Mouse (Mus musculus): Measurements from ENCODE around the gene Kdf1.

Kdf1 gene

DNA sequence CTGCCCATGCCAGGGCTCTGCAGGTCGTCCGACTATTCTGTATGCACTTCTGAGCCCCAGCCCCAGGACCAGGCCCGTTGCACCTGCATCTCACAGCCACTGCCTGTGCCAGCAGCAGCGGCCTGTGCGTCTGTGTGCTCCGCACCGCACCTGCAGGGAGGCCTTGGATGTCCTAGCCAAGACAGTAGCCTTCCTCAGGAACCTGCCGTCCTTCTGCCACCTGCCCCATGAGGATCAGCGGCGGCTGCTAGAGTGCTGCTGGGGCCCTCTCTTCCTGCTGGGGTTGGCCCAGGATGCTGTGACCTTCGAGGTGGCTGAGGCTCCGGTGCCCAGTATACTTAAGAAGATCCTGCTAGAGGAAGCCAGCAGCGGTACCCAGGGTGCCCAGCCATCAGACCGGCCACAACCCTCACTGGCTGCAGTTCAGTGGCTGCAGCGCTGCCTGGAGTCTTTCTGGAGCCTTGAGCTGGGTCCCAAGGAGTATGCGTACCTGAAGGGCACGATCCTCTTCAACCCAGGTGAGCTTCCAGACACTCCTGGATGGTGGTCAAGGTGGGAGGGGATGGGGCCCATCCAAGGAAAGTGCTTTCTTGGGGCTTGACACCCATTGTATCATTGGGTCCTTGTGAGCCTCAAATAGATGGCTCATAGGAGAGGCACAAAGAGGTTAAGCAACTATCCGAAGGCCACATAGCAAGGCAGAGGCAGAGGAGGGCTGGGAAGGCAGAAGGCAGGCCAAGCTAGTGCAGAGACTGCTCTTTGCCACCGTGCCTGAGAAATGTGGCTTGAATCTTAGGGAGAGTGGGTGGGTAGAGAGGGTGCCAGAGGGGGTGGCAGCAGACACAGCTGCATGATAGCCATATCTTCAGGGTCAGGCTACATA is 34.9 kb downstream of the Kdf1 start:
- no peak for DNase-seq (ENCODE audit: low read depth, low spot score)

DNA sequence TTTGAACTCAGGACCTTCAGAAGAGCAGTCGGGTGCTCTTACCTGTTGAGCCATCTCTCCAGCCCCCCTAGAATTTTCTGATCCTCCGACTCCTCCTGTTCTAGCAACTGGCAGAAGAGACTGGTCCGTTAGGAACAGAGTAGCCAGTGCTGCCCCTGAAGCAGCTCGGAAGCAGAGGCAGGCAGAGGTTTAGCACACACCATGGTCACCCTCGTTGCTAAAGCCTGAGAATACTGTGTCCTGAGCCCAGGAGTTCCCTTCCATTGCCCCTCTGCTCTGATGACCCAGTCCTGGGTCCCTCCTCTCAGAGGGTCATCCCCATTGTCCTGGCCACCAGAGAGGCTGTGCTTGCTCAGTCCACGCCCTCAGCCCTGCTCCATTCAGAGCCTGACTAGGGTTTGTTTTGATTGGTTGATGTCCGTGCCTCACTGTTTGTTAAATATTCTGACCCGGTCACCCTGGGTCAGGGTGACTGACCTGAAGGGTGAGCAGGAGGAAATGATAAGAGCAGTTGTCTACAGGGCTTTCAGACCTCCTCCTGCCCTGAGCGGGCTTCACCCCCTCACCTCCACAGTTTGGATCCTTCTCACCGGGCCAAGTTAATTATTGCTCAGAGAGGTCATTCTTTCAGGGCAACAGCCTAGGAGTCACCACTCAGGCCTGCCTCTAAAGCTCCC is 38.4 kb downstream of the Kdf1 start:
- no peak for DNase-seq (ENCODE audit: low read depth, low spot score)

DNA sequence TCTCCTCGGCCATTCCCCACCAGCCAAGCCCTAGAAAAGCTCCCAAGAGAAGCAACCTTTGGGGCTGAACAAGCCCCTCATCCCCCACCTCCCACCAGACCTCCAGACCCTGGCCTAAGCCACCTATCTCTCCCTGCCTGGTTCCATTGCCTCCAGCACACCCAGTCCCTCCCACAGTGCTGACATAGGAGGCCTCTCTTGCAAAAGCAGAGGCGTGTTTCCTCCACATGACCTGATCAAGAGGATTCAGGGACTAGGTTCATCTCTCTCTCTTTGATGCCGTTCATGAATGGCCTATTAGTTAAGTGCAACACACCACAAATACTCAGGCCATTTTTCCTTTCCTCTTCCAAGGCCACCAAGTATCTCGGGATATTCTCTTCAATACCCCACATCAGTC is 41.1 kb downstream of the Kdf1 start:
- DNase-seq (ENCODE audit: low read depth, low spot score), result no peak

DNA sequence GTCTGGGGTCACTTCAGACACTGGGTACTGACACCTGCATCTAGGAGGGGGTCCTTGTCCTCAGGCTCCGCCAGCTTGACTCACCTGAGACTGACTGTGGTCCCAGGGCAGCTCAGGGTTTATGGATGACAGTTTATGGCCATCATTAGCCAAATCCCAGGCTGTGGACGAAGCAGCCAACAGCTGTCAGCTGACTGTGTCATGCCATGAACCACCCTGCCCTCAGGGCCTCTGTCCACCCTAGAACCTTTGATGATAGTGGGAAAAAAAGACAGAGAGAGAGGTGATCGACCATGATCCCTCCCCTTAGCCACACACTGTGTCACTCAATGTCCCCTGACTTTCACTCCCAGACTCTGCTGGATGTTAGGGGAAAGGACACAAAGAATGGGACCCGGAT is 42.9 kb downstream of the Kdf1 start:
- DNase-seq (ENCODE audit: low read depth, low spot score), result no peak

DNA sequence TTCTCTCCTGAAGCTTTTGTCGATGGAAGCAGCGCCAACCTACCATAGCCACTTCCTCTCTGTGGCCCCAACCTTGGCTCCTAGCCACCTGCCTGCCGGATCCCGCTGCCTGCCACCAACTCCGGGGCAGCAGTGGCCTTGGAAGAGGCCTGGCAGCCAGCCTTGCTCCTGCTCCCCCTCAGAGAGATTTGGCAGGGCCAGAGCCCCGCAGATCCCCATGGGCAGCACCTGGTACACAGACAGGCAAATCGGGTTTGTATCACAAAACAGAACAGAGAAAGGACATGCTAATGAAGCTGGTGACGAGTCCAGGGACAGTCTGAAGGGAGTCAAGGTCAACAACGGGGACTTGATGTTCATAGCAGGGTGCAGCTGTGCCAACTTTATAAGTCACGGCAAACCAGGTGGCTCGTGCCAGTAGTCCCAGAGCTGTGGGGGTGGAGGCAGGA is 44.4 kb downstream of the Kdf1 start:
- no peak for DNase-seq (ENCODE audit: low read depth, low spot score)

DNA sequence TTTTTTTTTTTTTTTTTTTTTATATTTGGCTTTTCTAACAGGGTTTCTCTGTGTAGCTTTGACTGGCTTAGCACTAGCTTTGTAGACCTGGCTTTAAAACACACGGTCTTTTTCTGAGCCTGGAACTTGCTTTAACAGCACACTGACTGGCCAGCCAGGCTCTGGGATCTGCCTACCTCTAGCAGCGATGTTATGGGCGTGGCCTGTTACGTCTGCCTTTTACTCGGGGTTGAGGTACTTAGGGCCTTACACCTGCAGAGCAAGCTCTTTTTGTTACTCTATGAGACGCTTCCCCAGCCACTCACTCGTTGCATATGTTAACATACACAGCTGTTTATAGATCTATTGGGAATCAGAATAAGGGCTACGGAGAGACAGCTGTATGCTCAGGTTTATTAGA is 48.5 kb downstream of the Kdf1 start:
- DNase-seq (ENCODE audit: low read depth, low spot score), result no peak

DNA sequence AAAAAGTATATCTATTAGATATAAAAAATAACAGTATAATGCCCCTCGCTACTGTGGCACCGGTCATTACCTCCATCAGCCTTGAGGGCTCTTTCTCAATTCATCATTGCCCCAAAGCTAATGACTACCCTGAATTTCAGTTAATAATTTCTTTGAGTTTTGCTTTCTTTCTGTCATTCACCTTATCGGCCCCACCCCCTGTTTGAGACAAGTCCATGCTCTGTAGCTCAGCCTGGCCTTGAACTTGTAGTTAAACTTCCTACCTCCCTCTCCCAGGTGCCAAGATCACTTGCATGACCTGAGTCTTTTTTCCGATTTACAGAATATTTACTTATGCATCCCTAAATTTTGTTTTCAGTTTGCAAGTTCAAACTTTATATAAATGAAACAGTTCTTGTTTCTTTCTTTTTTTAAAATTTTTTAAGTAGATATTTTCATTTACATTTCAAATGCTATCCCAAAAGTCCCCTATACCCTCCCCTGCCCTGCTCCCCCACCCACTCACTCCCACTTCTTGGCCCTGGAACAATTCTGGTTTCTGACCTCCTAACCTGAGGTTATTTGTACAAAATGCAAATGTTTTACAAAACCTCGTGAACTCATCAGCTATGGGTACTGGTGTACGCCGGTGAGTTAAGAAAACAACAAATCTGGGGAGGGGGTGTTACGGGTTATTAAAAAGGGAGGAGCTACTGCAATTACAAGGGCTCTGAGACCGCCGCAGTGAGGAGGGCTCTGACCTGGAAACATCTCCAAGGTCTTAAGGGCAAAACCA is 50.7 kb downstream of the Kdf1 start:
- DNase-seq (ENCODE audit: low read depth, low spot score), result no peak

DNA sequence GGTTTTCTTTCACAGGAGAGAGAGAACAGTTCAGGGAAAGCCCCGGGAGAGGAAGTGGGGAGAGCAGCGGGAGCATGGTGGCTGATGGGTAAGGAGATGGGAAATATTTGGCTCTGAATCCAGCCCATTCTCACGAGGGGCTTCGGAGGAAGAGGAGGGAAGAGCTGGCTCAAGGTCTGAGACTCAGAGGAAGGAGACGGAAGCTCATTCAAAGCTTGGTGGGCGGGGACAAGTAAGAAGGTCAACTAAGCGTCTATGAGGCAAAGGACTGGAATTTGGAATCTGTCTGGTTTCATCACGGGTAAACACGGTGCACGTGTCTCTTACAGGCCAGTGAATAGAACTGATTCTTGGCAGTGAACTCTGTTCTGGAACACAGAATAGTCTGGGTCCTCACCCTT is 51.3 kb downstream of the Kdf1 start:
- no peak for DNase-seq (ENCODE audit: low read depth, low spot score)

DNA sequence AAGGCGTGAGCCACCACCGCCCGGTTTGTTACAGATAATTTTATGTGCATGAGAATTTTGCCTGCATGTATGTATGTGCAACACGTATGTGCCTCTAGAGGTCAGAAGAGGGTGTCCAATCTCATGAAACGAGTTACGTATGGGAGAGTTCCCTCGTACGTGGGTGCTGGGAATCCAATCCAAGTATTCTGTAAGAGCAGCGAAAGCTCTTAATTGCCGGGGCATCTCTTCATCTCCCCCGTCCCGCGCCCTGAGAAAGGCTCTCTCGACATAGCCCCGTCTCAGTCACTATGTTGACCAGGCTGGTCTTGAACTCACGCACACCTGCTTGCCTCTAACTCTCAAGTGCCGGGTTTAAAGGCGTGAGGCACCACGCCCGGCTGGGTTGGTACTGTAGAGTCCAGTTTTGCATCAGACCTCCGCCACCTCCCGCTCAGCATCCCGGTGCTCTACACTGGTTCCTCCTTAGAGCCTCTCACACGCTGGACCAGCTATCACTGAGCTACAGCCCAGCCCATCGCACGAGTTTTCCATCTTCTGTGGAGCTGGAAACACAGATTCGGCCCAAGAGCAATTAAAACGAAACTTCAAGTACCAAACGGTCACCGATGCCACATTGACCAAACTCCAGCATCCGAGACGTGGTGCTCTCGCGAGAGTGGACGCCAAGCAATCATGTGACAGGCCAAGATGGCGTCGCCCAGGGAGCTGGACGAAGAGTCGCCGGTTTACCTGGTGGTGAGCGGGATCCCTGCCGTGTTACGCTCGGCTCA is 55.5 kb downstream of the Kdf1 start, which contains the start of gene Gpatch3:
Gpatch3 (plus strand) TSS at position 676 of the 773 bp plus-strand sequence.
- peak; percentile 88 for DNase-seq (ENCODE audit: low read depth, low spot score)

DNA sequence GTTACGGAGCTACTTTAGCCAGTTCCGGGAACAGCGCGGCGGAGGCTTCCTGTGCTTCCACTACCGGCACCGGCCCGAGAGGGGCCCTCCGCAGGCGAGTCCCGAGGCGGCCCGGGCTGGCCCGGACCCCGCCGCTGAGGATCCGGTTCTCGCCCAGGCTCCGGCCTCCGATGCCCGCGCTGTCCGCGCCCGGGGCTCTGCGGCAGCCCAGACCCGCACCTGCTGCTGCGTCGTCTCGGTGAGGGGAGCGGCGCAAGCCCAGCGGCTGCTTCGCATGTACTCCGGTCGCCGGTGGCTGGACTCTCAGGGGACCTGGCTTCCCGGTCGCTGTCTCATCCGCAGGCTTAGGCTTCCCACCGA is 56.1 kb downstream of the Kdf1 start:
- no peak for DNase-seq (ENCODE audit: low read depth, low spot score)

DNA sequence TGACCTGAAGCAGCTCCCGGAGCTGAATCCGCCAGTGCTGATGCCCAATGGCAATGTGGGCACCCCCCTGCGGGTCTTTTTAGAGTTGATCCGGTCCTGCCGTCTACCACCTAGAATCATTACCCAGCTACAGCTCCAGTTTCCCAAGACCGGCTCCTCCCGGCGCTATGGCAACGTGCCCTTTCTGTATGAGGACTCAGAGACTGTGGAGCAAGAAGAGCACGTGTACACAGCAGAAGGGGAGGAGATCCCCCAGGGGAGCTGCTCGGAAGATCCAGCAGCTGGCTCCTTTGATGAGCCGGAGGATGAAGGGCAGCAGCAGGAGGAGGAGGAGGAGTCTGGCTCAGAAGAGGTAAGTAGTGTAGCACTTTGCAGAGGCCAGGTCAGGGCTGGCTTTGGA is 59.2 kb downstream of the Kdf1 start:
- DNase-seq (ENCODE audit: low read depth, low spot score), result no peak
